Mouse (Mus musculus): Measurements from ENCODE around the gene Sox6. TPM values are rescaled to one million over a fixed set of nuclear protein-coding genes. Genes with fewer than 3 reads are reported as not detected.
A peak's percentile ranks its signal among the peaks of the same experiment; 100 is the strongest.

Gene Sox6
- total RNA-seq, 2 experiments from 2014 or later: 24.3 to 31.0 TPM

DNA sequence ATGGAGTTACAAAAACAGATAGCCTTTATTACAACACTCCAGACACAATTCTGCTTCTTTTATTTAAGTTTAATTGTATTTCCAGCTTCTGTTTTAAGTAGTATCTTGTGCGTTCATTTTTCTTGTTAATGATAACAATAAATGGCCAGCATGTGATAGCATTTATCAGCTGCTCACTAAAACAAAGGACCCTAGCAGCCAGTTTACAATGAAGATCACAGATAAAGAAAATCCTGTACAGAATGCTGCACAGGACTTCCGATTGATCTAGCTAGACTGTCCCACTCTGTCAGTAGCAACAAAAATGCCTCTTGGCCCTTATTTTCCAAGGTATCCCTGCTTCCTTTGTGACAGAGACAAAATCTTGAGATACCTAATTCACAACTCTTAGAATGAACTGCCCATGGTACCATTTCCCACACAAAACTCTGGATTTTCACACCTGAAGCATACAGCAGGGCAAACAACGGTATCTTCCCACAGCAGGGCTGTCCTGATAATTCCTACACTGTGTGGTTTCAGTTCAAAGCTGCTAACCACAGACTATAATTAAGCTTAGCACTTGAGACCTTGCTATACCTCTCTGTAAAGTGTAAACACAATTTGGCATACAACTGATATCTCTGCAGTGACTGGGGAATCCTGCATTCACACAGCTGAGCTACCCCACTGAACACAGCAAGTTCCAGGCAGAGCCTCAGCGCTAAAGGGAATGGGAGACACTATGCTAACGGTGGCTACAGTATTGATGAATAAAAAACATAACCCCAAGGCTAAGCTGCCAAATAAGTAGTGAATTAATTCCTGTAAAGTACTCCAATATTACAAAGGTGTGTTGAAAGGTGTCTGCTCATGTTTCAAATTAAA, 134.4 kb downstream of the Sox6 start:
- no peak for DNase-seq (ENCODE audit: low spot score in 2 of 2)
- Histone ChIP-seq H3K4me3 (no peak overlapping the region), H3K27ac (no peak overlapping the region)
- no peak for TF ChIP-seq CTCF (conservative IDR thresholded peaks at IDR 0.05)

- DNase-seq (ENCODE audit: low spot score in 2 of 2): no peak
- no peak overlapping the region for H3K27ac ChIP-seq
- H3K4me3 ChIP-seq: no peak overlapping the region
- TF ChIP-seq CTCF (conservative IDR thresholded peaks at IDR 0.05): no peak
Observed at GRCm38 (mm10) chr7:115903368-115903767, 135.2 kb downstream of the Sox6 start.

GRCm38 (mm10) chr7:115895831-115896230, 142.8 kb downstream of the Sox6 start:
- no peak for DNase-seq (ENCODE audit: low spot score in 2 of 2)
- no peak for TF ChIP-seq CTCF (conservative IDR thresholded peaks at IDR 0.05)
- H3K27ac ChIP-seq: no peak overlapping the region
- no peak overlapping the region for H3K4me3 ChIP-seq

- Histone ChIP-seq H3K27ac (no peak overlapping the region), H3K4me3 (no peak overlapping the region)
- TF ChIP-seq CTCF (conservative IDR thresholded peaks at IDR 0.05): no peak
- DNase-seq (ENCODE audit: low spot score in 2 of 2): no peak
Observed at GRCm38 (mm10) chr7:115895028-115895671, 143.4 kb downstream of the Sox6 start.

- TF ChIP-seq CTCF (conservative IDR thresholded peaks at IDR 0.05): no peak
- no peak for DNase-seq (ENCODE audit: low spot score in 2 of 2)
- Histone ChIP-seq H3K4me3 (no peak overlapping the region), H3K27ac (no peak overlapping the region)
Observed at GRCm38 (mm10) chr7:115891482-115891881, 147.1 kb downstream of the Sox6 start.

- no peak for DNase-seq (ENCODE audit: low spot score in 2 of 2)
- H3K27ac ChIP-seq: no peak overlapping the region
- no peak for TF ChIP-seq CTCF (conservative IDR thresholded peaks at IDR 0.05)
- no peak overlapping the region for H3K4me3 ChIP-seq
Observed at GRCm38 (mm10) chr7:115889926-115890325, 148.7 kb downstream of the Sox6 start.

- TF ChIP-seq CTCF (conservative IDR thresholded peaks at IDR 0.05): no peak
- DNase-seq (ENCODE audit: low spot score in 2 of 2): no peak
- H3K27ac ChIP-seq: no peak overlapping the region
- H3K4me3 ChIP-seq: no peak overlapping the region
Observed at GRCm38 (mm10) chr7:115888561-115888960, 150.0 kb downstream of the Sox6 start.

DNA sequence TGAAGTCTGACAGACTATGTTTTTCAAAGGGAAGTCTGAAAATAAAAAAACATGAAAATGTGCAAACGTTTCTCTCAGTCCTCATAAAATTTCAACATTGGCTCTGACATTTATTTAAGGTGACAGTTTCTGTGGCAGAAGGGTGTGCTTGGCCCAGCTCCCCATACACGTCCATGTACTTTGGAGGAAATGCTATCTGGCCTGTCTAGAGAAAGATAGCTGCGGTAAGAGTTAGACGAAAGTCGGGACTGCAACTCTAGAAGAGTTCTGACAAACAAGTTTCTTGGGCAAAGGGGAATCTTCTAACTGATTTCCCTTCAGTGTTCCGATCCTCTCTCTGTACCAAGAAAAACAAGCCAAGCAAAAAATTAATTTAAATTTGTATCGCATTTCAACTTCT, 150.5 kb downstream of the Sox6 start:
- TF ChIP-seq CTCF (conservative IDR thresholded peaks at IDR 0.05): no peak
- no peak for DNase-seq (ENCODE audit: low spot score in 2 of 2)
- Histone ChIP-seq H3K4me3 (no peak overlapping the region), H3K27ac (no peak overlapping the region)

GRCm38 (mm10) chr7:115872903-115873302, 165.7 kb downstream of the Sox6 start:
- no peak for TF ChIP-seq CTCF (conservative IDR thresholded peaks at IDR 0.05)
- Histone ChIP-seq H3K27ac (no peak overlapping the region), H3K4me3 (no peak overlapping the region)
- no peak for DNase-seq (ENCODE audit: low spot score in 2 of 2)

DNA sequence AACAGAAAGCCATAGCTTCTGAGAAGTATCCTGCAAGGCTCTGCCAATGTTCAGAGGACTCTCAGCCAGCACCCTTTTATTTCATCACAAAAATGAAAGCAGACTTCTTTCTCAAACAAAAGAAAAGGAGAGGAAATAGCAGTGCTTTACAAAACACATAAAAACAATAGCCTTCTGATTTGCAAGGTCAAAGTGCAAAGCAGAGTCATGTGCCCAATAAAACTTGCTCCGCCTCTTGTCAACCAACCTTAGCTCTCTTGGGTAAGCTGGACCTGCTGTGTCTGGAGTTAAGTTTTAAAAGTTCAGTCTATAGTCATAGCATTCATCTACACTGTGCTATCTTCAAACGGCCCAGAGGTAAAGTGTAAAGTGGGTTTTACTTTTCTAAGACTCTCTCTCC, 170.1 kb downstream of the Sox6 start:
- TF ChIP-seq CTCF (conservative IDR thresholded peaks at IDR 0.05): no peak
- H3K4me3 ChIP-seq: no peak overlapping the region
- no peak for DNase-seq (ENCODE audit: low spot score in 2 of 2)
- peak overlapping the region; percentile 59 for H3K27ac ChIP-seq

- no peak for DNase-seq (ENCODE audit: low spot score in 2 of 2)
- TF ChIP-seq CTCF (conservative IDR thresholded peaks at IDR 0.05): no peak
- no peak overlapping the region for H3K4me3 ChIP-seq
- peak overlapping the region; percentile 59 for H3K27ac ChIP-seq
Observed at GRCm38 (mm10) chr7:115867518-115868270, 170.9 kb downstream of the Sox6 start.

DNA sequence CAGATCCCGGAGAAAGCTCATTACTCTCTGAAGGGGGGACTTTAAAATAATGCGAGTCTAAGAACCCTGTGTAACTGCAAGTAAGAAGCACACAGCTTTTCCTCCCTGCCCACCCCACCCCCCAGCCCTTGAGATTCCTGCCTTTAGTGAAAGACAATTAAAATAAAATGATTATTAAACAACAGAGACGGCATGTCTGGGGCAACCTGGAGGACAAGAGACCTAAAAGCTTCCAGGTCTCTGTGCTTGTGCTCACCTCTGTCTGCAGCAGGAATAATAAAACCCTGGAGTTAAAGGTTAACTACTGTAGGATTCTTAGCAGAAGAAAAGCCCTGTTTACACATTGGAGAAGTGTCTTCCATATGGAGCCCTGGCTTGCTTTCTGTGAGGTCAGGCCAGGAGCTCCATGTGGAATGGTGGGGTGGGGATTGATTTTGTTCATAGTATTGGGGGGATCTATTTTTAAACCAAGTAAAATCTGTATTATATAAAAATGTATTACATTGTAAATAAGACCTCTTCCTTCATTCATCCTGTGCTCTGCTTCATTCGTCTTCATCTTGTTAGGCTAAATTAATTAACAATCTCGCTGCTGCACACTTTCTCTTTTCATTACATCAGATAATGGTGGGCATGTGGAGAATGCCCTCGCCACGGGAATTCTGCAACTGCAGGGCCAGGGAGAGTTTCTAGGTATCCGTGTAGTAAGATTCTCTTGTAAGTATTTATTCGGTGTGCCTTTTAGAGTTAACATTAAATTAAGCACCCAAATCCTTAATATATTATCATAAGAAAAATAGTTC, 171.7 kb downstream of the Sox6 start:
- Histone ChIP-seq H3K27ac (peak overlapping the region; percentile 43; the same call in 1 of the 2 replicates), H3K4me3 (no peak overlapping the region)
- DNase-seq (ENCODE audit: low spot score in 2 of 2): no peak
- TF ChIP-seq CTCF (conservative IDR thresholded peaks at IDR 0.05): no peak

Measured in layer of hippocampus, adult 2 months (tissue).